20 mouse cellular contexts compared by ENCODE assay signal in the genomic region with DNA sequence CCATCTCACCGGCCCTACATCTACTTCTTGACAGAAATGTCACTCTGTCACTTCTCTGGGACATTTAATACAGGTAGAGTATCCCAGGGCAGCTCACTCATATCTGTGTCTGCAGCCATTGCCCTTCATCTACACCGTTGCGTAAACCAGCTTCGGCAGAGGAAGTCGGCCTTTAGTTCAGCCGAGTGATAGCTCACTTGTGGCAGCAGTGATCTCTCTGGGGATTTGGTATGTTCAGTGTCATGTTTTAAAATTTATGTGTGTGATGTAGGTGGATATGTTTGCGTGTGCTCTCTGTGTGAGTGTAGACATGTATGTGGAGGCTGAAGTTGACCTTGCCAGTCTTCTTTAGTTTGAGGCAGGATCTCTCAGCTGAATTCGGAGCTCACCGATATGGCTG. TPM values are rescaled to one million over a fixed set of nuclear protein-coding genes. Genes with fewer than 3 reads are reported as not detected.
DNase-seq lines count a peak whose midpoint lies in the region; ATAC-seq and TF ChIP-seq lines count a peak whose summit lies in the region.
"Had no signal": no experiment of that assay in that cellular context is flagged by ENCODE, and none has a peak within 500 bp of the region (broad histone marks: within the 10 kb centered on the region; RNA-seq: fewer than 3 reads in every experiment).

No protein-coding gene starts in this region.

- no peak overlapping the region for H3K4me3 ChIP-seq in heart, adult 2 months
- no peak overlapping the region for H3K4me3 ChIP-seq in heart, embryonic 12.5 days
- no peak overlapping the region for H3K4me3 ChIP-seq in spleen, adult 2 months (ENCODE audit: extremely low read depth, insufficient read depth, insufficient read length)
- H3K4me3 ChIP-seq: embryonic facial prominence, embryonic 13.5 days; hindbrain, embryonic 10.5 days; lung, embryonic 15.5 days had no signal

- no peaks in the 10 kb centered on the region for H3K9me3 ChIP-seq in heart, embryonic 12.5 days (replicated peaks)
- H3K9me3 ChIP-seq: embryonic facial prominence, embryonic 13.5 days; hindbrain, embryonic 10.5 days; lung, embryonic 15.5 days had no signal

- no peak overlapping the region for H3K9ac ChIP-seq in heart, adult 2 months (ENCODE audit: low read depth, low read length)
- H3K9ac ChIP-seq in heart, embryonic 12.5 days, result no peak overlapping the region
- H3K9ac ChIP-seq: embryonic facial prominence, embryonic 13.5 days; lung, embryonic 15.5 days had no signal

- intact Hi-C loops in heart, adult 2 months (cut with DNase I), result no loop called here

- peaks cover 10% of the 10 kb centered on the region for H3K36me3 ChIP-seq in heart, adult 2 months (ENCODE audit: control insufficient read depth, insufficient read depth, low read length)
- peaks cover 51% of the 10 kb centered on the region for H3K36me3 ChIP-seq in heart, embryonic 12.5 days
- H3K36me3 ChIP-seq in spleen, adult 2 months (ENCODE audit: control insufficient read depth, insufficient read depth, low read length), result peaks cover 9% of the 10 kb centered on the region
- 0 out of 2 replicates have a peak, but pooled peaks cover 3% of the 10 kb centered on the region for H3K36me3 ChIP-seq in splenic B cell, adult 2 months (ENCODE audit: control insufficient read depth, insufficient read depth, low read length, poor library complexity, severe bottlenecking)

- peak overlapping the region; percentile 45; the same call in 1 of the 2 replicates for H3K27ac ChIP-seq in heart, adult 2 months
- H3K27ac ChIP-seq in heart, embryonic 12.5 days (ENCODE audit: poor library complexity, severe bottlenecking), result no peak overlapping the region
- peak overlapping the region; percentile 67 for H3K27ac ChIP-seq in spleen, adult 2 months (ENCODE audit: insufficient read depth, low read length)
- H3K27ac ChIP-seq: hindbrain, embryonic 10.5 days; lung, embryonic 15.5 days; macrophage had no signal

- DNase-seq in heart, adult 2 months, result no peak
- DNase-seq in spleen, adult 2 months (ENCODE audit: low read depth in 1 of 2, low spot score in 2 of 2), result peak in 1 of 2 experiments; percentile 13
- DNase-seq in spleen, postnatal 4 days (ENCODE audit: low spot score in 2 of 2), result no peak
- peak; percentile 67 for DNase-seq in splenic B cell, adult 2 months (ENCODE audit: low read depth, low spot score)
- DNase-seq in thymus, postnatal 4 days, result peak; percentile 62
- DNase-seq in layer of hippocampus, postnatal 14 days (ENCODE audit: low spot score in 2 of 2), result no peak
- DNase-seq in urinary bladder, postnatal 4 days (ENCODE audit: low spot score in 2 of 2), result no peak
- DNase-seq: adrenal gland, postnatal 36 days; cerebellum, adult 9-10 months; kidney, adult 8-10 months; kidney, postnatal 4 days; liver; midbrain, embryonic 14.5 days had no signal

- ATAC-seq in heart, embryonic 12.5 days (ENCODE audit: insufficient number of reproducible peaks, low FRiP score), result no peak
- ATAC-seq: forebrain, embryonic 16.5 days; Patski had no signal

- H3K79me2 ChIP-seq in heart, adult 2 months (replicated peaks; ENCODE audit: control insufficient read depth, insufficient read depth, low read length), result no peaks in the 10 kb centered on the region

- H3K27me3 ChIP-seq in heart, adult 2 months (ENCODE audit: control insufficient read depth, insufficient read depth, low read length), result no peaks in the 10 kb centered on the region
- no peaks in the 10 kb centered on the region for H3K27me3 ChIP-seq in heart, embryonic 12.5 days (replicated peaks)
- no peaks in the 10 kb centered on the region for H3K27me3 ChIP-seq in spleen, adult 2 months (ENCODE audit: control insufficient read depth, insufficient read depth, low read length)
- no peaks in the 10 kb centered on the region for H3K27me3 ChIP-seq in splenic B cell, adult 2 months (ENCODE audit: control insufficient read depth, insufficient read depth, low read length, poor library complexity, severe bottlenecking)
- H3K27me3 ChIP-seq: embryonic facial prominence, embryonic 13.5 days; lung, embryonic 15.5 days; Patski had no signal

- TF ChIP-seq EP300 in heart, adult 2 months (IDR thresholded peaks at IDR 0.05; ENCODE audit: insufficient read depth, low read depth, low read length), result no peak

- 73% methylated on average over 9 of the region's 9 CpGs for WGBS in heart, adult 2 months
- WGBS in heart, embryonic 12.5 days, result 85% methylated on average over 9 of the region's 9 CpGs
- WGBS in spleen, adult 2 months, result 47% methylated on average over 9 of the region's 9 CpGs

- TF ChIP-seq POLR2A in heart, adult 2 months (IDR thresholded peaks at IDR 0.05; ENCODE audit: insufficient read depth, low read depth, low read length), result no peak
- TF ChIP-seq POLR2A in spleen, adult 2 months (IDR thresholded peaks at IDR 0.05; ENCODE audit: low read depth, low read length), result no peak

- H3K4me2 ChIP-seq in heart, embryonic 12.5 days, result no peak overlapping the region
- H3K4me2 ChIP-seq: embryonic facial prominence, embryonic 13.5 days; lung, embryonic 15.5 days had no signal

- TF ChIP-seq CTCF in heart, adult 2 months (IDR thresholded peaks at IDR 0.05), result no peak
- no peak for TF ChIP-seq CTCF in spleen, adult 2 months (IDR thresholded peaks at IDR 0.05; ENCODE audit: extremely low read depth, insufficient read depth, insufficient read length, insufficient replicate concordance)

- H3K4me1 ChIP-seq in heart, adult 2 months (ENCODE audit: control insufficient read depth, insufficient read depth, low read length), result peaks cover 6% of the 10 kb centered on the region
- H3K4me1 ChIP-seq in heart, embryonic 12.5 days (replicated peaks), result peaks cover 22% of the 10 kb centered on the region
- peaks cover 9% of the 10 kb centered on the region; the same call in 1 of the 2 replicates for H3K4me1 ChIP-seq in spleen, adult 2 months (ENCODE audit: control insufficient read depth, insufficient read depth, insufficient read length)
- H3K4me1 ChIP-seq: hindbrain, embryonic 10.5 days; lung, embryonic 15.5 days had no signal

RNA-seq across cellular contexts. Expression of gene Cyb5b, which starts 15.3 kb away (rescaled TPM):
- 10 to 100 TPM; 38.8 to 41.1 TPM for total RNA-seq in heart, adult 2 months (2021)
- polyA plus RNA-seq in heart, adult 2 months (2012; rRNA removed), result 33.2 and 50.8 TPM in 2 replicates
- polyA plus RNA-seq in heart, embryonic 12.5 days (2016; fragmentation: Nextera tagmentation; extraction: Ambion mirVana), result 88.1 and 90.2 TPM in 2 replicates
- 24.1 and 26.3 TPM in 2 replicates for polyA plus RNA-seq in spleen, adult 2 months (2012; rRNA removed)
- total RNA-seq in layer of hippocampus, postnatal 14 days (2021), result 10 to 100 TPM; 89.7 to 98.4 TPM

Comparison
In these comparisons a context has a peak if more than half of its experiments do, and no peak if none do; other contexts are left out.
1. DNase-seq: peak in splenic B cell, adult 2 months (single experiment) and thymus, postnatal 4 days (single experiment); none in heart, adult 2 months (0 of 2), spleen, postnatal 4 days (0 of 2), layer of hippocampus, postnatal 14 days (0 of 2) and urinary bladder, postnatal 4 days (0 of 2).